Mouse (Mus musculus) kidney, postnatal 10 days (tissue): ENCODE results near the gene Zfp275.
"Not testable (repeated sequence)": the region's sequence is repeated elsewhere in the genome, so short reads cannot be mapped to it uniquely, and the experiment has no call there.

Experiments used
- DNase-seq: peaks from one replicate; pipeline ENCODE4 v3.0.0; 2021; ENCODE audit warnings: mixed read lengths

Zfp275 gene

DNA sequence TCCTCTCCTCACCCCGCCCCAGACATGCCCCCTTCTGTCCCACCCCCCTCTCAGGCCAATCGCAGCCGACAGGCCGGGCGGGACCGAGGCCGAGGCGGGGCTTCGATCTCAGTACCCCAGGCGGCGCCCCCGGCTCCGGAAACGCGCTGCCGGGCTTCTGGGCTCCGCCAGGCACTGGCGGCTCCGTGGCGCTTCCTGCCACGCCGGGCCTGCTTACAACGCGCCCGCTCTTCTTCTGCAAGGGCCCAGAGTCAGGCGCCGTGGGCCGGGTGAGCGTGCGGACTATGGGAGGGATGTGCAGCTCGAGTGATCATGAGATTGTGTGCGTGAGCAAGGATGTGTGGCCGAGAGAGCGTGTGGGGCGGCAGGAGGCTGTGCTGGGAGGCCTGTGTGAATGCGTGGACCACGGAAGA is at the start of gene Zfp275:
TSS of gene Zfp275 (plus strand) at position 139 of the 413 bp plus-strand sequence.
- peak; percentile 86 for DNase-seq

DNA sequence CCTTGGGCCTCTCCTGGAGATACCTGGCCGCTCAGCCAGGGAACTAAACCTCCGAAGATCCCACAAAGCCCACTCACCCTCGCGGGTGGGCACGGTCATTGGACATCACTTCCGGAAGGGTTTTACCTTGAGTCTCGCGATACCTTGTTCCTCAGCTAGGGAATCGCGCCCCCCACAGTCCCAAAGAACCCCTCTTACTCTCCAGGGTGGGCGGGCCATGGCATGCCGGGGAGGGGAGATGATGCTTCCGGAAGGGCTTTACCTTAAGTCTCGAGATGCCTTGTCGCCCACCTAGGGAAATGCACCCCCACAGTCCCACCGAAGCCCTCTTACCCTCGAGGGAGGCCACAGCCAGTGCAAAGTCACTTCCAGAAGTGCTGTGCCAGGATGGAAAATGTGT is 49.5 kb upstream of the Zfp275 start, which contains the start of the genes Xlr5a and Xlr5c:
TSS of gene Xlr5a (minus strand) at position 101 of the 400 bp plus-strand sequence.
TSS of gene Xlr5c (minus strand) at position 101 of the 400 bp plus-strand sequence.
- not testable (repeated sequence) for DNase-seq

DNA sequence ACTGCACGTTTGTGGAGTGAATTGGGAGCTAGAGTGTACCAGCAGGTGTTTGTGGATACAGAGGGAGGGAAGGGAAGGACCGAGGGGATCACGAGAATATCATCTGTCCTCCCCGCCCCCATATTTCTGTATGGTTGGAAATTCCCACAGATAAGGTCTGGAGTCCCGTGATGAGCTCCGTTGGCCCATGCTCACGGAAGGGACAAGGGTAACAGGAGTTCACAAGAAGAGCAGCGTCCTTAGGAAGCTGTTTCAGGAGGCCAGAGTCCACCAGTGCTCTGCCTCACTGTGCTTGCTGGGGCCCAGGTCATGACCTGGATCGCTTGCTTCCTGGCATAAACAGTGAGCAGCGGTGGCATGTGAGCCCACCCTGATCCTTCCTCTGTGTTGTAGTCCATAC is 46.7 kb upstream of the Zfp275 start:
- DNase-seq = peak; percentile 10

DNA sequence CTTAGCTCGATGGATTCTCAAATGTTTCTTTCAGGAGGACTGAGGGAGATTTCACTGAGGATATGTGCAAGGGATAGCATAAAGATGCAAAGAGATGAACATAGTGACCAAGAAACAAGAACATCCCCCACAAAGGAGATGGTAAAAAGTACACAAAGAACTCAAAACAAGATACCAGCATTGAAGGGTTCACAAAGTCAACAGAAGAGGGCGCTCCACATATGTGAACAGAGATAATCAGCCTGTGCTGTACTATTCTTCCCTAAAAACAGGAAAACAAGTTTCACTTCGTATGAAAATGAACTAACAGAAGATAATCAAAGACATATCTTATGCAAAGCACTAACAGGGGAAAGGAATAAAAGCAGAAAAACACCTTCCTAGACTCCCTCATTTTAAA is 29.9 kb upstream of the Zfp275 start:
- peak; percentile 56 for DNase-seq

DNA sequence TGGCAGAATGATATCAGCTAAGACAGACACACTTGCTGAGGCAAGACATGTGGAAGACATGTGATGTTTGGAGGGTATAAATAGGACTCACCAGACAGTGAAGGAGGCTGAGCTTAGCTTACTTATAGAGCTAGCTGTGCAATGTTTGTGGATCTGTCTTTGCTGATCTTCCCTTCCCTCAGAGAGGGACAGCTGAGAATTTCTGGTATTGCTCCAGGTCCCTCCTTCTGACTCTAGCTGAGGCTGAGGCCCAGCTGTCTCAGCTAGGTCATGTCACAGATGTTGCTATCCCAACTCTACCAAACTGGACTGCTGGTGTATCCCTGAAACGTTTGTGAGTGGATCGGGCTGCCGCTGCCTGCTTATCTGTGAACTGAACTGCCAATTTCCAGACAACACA is 21.4 kb upstream of the Zfp275 start:
- DNase-seq = no peak

DNA sequence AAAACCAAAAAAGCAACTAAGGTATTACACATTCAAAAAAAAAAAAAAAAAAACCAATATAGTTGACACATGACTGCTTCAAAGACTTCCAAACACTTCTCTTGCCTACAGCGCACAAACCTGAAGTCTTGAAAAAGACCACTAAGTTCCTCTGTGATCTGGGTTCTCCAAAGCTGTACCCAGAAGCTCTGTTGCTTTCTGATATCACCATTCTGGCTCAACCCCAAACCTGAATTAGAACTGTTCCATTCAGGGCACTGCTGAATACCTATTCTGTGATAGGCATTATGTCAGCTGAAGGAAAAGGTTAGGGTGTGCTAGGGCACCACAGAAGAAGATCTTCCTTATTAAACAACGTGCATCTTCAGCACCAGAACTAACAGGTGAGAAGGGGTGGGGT is 15.2 kb upstream of the Zfp275 start:
- no peak for DNase-seq

DNA sequence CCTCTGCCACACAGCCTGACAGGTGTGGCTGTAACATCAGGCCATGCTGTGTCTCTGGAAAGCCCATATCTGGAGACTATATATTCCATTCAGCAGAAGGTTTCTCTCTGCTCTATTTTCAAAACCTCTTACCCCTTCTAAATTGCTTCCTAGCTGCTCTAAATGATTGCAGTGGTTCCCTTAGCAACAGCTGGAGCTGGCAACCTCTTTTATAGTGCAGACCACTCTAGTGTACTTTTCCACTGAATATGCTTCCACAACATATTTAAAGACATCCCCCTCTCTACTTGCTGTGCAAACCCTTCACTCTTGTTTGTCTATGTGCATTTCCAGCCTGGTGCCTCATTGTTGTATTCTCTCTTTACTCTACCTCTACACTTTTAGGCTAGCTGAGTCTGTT is 8.9 kb upstream of the Zfp275 start:
- DNase-seq = no peak

DNA sequence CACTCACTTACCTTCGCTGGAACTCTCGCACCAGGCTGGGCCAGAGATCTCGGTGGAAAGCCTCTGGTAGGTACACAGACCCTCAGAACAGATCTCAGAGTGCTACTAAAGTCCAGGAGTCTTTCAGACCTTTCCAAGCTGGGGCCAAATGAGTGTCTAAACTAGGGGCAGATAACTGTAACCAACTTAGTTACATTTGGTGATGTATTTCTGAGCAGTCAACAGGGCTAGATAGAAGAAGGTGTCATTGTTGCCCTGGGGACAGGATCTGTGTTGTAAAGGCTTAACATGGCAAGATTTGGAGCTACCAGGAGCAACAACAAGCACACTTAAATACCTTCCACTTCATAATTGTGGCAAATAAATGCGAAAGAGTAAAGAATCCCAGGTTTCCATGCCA is 5.7 kb upstream of the Zfp275 start, which contains the start of gene Gm45015:
TSS of gene Gm45015 (minus strand) at position 101 of the 400 bp plus-strand sequence.
- no peak for DNase-seq

DNA sequence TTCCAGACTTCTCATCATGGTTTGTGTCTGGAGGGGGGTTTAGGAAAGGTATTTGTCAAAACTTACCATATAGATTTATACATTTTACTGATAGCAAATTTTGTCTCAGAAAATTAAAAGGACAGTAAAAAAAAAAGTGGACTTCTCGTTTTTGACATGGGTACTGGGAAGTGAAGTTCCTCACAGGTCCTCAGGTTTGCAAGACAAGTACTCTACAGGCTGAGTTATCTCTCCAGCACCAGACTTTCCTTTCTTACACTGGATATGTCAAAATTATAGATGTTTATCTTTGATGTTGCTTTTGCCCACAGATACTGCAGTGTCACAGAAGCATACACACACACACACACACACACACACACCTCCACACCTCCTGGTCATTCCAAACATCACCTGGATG is 948 bp upstream of the Zfp275 start:
- DNase-seq = no peak

DNA sequence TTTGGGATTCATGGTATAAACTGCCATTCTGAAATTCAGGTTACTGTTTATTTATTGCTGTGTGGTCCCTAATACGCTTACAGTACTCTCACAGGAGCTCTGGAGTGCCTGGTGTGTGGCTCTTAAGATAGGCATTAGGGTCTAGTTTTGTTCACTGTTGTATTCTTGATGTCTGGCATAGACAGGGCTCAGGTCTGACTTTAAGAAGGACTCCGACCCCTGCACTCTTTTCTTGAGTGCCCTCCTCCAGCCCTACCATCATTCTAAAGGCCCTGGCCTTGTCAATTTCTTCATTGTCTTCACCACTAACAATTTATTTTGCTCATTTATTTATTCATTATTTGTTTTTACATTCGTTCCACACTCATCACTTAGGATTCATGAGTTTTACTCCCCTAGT is 353 bp upstream of the Zfp275 start:
- DNase-seq = no peak

DNA sequence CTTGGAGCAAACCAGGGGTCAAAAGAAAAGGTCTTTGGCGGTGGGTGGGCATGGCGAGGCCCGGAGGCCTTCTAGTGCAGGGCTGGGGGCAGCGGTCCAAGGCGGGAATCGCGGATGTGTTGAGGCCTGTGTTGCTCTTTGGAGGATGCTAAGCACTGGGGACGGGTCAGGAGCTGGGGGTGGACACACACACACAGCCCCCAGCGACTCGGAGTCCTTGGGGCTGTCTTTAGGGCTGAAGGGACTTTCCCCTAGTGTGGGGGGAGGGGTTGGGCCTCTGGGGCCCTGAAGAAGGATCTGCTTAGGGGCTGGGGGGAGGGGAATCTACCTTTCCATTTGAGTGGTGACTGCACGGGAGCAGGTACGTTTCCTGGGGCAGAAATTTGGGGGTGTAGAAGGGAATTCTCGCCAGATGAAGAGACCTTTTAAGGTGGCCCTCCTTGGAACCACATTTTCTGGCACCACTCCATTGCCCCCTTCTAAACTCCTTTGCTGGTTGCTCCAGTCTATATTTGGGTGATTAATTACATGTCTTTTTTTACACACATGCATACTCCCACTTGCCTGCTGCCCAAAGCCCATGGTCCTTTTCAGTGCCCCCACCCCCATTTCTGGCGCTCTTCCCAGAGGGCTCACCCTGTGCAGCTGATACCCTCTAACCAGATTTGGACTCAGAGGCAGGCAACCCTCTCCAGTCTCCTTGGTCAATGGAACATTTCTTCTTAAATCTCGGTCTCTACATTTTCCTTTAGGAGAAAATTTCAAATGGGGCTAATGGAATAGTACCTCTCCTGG is 717 bp downstream of the Zfp275 start:
- DNase-seq = peak; percentile 28

DNA sequence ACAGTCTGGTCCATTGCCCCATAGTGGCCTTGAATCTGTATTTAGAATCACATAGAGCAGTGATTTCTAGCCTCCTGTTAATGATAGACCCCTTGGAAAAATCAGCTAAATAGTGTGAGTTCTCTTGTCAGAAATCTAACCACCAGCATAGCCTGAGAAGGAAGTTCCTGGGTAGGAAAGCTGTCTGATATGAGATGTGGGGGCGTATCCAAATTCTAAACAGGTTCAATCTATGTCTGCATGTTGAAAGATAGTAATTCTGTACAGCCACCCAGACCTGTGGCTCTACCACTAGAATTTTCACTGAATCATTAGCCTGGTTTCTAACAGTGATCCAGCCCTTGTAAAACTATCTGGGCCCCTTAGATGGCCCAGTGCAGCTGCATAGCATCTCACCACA is 1.4 kb downstream of the Zfp275 start:
- DNase-seq = no peak

DNA sequence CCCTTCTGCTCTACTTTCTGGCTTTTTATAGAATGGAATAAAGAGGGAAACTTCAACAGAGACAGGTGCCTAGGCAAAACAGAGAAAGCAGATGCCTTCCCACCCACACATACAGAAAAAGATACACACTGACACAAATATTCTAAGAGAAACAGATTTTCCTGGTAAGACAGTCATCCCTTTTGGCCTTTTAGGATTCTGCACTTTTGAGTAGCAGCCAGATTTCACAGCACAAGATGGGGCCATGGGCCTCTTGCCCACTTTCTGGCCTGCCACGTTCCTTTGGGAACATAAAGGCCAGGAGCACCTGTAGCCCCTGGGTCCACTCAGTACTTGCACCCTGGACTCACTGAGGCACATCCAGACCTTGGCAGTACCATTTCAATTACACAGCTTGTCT is 1.9 kb downstream of the Zfp275 start:
- DNase-seq = no peak

DNA sequence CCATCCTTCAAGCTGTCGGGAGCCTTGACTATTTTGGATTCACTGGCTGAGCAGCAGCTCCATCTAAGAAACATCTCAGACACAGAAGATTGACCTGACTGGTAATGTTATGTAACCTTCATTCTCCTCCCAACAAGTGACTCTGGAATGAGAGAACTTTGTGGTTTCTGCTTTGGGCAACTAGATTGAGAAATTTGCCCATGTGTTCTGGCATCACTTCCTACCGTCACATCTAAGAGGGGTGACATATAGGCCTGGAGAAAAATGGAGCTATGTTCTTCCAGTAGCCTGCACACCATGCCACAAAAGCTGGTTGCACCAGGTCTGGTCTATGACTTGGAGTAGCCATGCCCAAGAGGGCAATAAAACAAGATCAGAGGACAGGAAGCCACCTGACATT is 13.7 kb downstream of the Zfp275 start:
- DNase-seq = no peak

DNA sequence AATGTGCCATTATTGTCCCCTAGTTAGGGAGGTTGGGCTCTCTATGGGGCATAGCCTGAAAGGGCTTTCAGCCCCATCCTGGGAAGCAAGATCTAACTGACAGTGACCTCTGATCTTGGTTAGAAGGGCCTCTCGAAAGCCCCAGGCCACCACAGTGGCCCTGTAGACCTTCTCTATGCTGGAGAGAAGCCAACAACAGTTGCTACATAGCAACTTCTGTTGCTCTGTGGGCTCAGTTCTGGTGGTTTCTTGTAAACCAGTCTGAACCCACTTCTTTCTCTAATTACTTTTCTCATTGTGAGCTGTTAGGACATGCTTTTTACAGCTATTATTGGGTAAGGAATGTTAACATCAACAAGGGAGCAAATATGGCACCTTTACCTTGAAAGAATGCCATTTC is 14.3 kb downstream of the Zfp275 start:
- no peak for DNase-seq

DNA sequence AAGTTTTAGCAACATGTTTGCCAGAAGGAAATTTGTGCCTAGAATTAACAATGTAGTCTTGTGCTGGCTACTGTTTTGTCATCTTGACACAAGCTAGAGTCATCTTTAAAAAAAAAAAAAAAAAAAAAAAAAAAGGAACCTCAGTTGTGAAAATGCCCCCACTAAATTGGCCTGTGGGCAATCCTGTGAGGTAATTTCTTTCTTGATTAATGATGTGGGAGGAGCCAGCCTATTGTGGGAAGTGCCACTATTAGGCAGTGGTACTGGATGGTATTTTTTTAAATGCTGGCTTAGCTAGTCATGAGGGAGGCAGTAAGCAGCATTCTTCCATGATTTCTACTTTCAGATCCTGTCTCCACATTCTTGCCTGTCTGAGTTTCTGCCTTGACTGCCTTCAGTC is 20.9 kb downstream of the Zfp275 start:
- no peak for DNase-seq

DNA sequence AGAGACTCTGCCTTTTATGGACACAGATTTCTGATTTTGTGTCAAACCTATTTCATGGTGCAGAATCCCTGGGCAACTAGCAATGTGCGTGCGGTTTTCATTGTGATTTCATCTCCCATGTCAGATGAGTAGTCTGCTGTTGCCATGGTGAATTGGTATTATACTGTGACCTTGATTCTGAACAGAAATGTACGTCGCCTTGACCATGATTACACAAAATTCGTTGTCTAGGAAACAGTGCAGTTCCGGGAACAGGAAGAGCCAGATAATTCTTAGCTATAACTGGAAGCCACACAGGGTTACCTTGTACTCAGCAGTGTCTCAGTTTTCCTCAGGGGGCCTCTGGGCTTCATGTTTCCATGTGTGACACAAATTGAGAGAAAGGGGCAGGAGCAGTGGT is 42.0 kb downstream of the Zfp275 start:
- DNase-seq = no peak

DNA sequence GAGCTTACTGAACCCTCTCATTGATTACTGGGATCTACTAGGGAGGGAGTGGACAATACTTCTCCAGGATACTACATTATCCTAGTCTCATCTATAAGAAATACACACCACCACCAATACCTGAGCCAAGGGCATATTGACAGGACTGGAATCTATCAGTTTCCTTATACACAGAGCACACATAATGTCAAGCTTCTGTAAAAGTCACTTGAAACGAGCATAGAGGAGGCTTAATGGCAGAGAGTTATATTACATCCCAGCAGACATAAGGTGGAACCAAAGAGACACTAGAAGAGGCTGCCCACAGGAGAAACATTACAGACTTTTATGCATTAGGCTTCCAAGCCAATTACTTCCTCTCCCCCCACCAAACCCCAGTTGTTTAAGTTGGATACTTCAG is 42.5 kb downstream of the Zfp275 start:
- DNase-seq = no peak

DNA sequence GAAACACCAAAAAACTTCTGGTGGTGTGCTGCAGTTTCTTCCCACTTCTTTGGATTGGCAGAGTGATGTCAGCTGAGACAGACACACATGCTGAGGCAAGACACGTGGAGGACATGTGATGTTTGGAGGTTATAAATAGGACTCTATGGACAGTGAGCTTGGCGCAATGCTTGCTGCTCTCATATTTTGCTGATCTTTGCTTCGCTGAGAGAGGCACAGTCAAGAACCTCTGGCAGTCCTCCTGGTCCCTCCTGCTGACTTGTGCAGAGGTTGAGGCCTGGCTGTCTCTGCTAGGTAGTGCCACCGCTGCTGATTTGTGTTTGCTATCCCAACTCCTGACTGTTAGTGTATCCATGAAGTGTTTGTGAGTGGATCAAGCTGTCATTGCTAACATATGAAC is 49.1 kb downstream of the Zfp275 start:
- DNase-seq = no peak

DNA sequence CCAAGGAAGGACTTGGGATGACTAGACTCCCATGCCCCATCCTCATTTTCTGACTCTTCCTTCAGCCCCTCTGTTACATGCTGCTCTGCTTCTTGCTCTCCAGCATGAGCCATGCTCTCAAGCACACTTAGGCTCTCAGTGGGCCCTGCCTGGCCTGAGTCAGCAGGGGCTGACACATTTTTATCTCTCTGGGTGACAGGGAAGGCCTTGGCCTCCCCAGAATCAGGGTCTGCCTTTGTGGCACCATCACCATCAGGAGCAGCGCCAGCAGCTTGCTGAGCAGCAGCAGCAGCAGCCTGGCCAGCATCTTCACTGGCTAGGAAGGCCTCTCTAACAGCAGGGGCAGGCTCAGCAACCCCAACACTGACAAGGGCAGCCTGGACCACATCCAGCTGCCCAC is 54.0 kb downstream of the Zfp275 start:
- no peak for DNase-seq

DNA sequence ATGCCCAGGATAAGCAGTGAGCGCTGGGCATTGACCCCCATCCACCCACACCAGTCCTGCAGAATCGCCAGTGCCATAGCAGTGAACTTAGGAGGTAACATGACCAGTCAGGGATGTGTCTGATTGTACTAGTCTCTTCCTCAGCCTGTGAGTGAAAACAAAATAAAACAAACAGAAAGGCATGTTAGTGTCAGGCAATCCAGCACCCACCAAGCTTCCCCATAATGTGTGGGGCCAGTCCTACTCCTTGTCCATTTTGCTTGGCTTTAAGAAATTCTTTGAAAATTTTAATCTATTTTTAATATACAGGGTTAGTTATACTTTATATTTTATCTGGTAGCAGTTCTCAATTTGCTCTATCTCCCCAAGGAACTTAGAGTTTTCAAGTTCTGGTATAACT is 56.2 kb downstream of the Zfp275 start, which contains the start of gene Gm18336:
TSS of gene Gm18336 (minus strand) at position 101 of the 400 bp plus-strand sequence.
- not testable (repeated sequence) for DNase-seq

DNA sequence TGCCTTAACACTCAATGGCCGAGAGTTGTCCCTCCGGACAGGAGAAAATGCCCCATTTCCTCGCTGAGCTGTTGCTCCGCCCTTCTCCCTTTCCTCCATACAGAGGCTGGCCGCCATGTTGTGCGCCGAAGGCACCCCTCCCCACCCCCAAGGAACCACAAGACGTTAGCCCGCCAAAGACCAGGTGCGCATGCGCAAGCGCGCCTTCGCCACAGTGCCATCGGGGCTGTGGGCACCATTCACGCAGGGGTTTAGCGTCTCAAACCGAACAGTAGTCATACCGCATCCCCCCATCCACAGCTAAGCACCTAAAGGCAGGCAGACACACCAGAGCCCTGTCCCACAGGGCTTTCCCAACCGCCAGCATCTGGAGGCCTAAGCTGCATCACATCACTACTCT is 58.5 kb downstream of the Zfp275 start:
- no peak for DNase-seq

DNA sequence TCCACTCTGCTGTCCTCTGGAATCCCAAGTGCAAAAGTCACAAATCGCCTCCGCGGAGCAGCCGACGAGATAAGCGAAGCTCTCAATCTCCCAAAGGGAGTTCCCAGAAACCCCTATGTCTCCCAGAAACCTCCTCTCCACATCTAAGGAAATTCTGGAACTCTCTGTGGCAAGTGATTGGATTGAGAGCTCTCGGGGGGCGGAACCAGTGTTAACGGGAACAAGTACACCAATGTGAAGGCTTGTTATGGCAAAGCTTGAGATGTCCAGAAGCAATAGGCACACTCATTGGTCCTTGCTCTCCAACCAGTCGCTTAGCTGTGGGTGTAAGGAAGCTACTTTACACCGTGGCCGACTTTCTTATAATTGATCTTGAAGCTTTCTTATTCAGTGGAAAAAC is 59.2 kb downstream of the Zfp275 start:
- DNase-seq = no peak
